Mouse (Mus musculus): ENCODE data around the gene Mtmr11. TPM values are rescaled to one million over a fixed set of nuclear protein-coding genes. Genes with fewer than 3 reads are reported as not detected.
"Not testable (repeated sequence)": the region's sequence is repeated elsewhere in the genome, so short reads cannot be mapped to it uniquely, and the experiment has no call there.

The Mtmr11 gene
- polyA plus RNA-seq, 1 experiment from 2014 or later = 16.0 TPM

DNA sequence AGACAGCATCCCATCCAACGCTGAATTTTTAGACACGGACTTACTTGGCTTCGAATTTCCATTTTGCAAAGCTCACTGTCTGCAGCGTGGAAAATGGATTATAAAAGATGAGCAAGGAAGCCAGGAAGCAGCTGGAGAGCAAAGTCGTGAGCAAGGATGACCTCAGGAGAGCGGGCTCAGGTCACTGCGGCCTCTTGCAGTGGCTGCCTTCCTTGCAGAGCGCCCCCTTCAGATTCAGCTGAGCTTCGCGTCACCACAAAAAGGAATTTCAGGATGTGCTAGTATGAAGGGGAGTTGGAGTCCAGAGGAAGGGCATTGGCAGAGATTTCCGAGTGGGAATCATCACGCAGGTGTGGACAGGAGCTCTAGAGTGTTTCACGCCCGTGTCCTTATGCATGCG is 47.4 kb downstream of the Mtmr11 start:
- WGBS = 22% methylated on average over 15 of the region's 15 CpGs
- no peak overlapping the region for H3K4me3 ChIP-seq (ENCODE audit: low read depth, low read length)
- H3K27ac ChIP-seq (ENCODE audit: low read depth, low read length) = no peak overlapping the region
- no peaks in the 10 kb centered on the region for H3K27me3 ChIP-seq (ENCODE audit: control insufficient read depth, insufficient read depth, low read length)
- peak; percentile 22 for DNase-seq (ENCODE audit: low spot score)
- H3K9ac ChIP-seq (ENCODE audit: low read depth, low read length) = no peak overlapping the region
- H3K36me3 ChIP-seq (ENCODE audit: control insufficient read depth, insufficient read depth, low read length) = no peaks in the 10 kb centered on the region
- H3K4me2 ChIP-seq (replicated peaks; ENCODE audit: low read depth, low read length) = no peak overlapping the region
- no peak for ATAC-seq (ENCODE audit: low FRiP score)
- H3K9me3 ChIP-seq (ENCODE audit: control insufficient read depth, low read length) = no peaks in the 10 kb centered on the region
- no peaks in the 10 kb centered on the region for H3K4me1 ChIP-seq (replicated peaks; ENCODE audit: control insufficient read depth, insufficient read depth, low read length)

DNA sequence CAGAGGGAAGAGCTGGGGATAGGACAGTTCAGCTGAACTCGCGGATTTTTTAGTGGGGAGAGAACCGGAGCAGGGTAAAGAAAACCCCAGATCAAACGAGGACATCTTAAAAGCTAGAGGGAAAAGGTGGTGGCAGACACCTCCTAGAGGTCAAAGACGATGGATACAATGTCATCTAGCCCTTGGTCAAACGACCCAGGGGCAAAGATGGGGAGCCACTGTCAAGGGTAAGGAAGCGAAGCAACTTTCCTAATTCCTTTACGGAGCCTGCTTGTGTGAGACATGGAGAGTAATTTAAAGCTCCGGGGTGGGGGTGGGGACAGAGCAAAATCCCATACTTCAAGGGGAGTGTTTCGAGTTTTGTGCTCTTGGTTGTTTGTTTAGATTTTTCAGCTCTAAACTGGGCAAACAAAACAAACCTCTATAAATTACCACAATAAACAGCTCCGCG is 57.4 kb downstream of the Mtmr11 start:
- under 1% methylated on average over 12 of the region's 12 CpGs for WGBS
- Histone ChIP-seq H3K9ac (ENCODE audit: low read depth, low read length) (peak overlapping the region; percentile 84), H3K4me3 (ENCODE audit: low read depth, low read length) (peak overlapping the region; percentile 62), H3K36me3 (ENCODE audit: control insufficient read depth, insufficient read depth, low read length) (no peaks in the 10 kb centered on the region), H3K27ac (ENCODE audit: low read depth, low read length) (peak overlapping the region; percentile 96), H3K4me2 (replicated peaks; ENCODE audit: low read depth, low read length) (peak overlapping the region; percentile 87), H3K4me1 (replicated peaks; ENCODE audit: control insufficient read depth, insufficient read depth, low read length) (peaks cover 6% of the 10 kb centered on the region), H3K27me3 (ENCODE audit: control insufficient read depth, insufficient read depth, low read length) (no peaks in the 10 kb centered on the region), H3K9me3 (ENCODE audit: control insufficient read depth, low read length) (no peaks in the 10 kb centered on the region)
- no peak for DNase-seq (ENCODE audit: low spot score)
- ATAC-seq (ENCODE audit: low FRiP score) = peak; percentile 47

DNA sequence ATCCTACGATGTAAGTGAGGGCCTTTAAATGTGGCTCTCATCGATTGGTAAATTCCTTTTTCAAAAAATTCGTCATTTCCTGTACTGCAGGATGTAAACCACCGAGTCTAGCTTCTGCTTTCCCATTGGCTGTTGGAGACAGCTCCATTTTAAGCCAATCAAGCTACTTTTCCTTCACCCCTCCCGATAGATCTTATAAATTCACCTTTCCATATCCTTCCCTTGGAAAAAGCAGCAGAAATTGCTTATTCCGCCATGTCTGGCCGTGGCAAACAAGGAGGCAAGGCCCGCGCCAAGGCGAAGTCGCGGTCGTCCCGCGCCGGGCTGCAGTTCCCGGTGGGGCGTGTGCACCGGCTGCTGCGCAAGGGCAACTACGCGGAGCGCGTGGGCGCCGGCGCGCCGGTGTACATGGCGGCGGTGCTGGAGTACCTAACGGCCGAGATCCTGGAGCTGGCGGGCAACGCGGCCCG is 57.9 kb downstream of the Mtmr11 start, which contains the start of the genes Bola1 and Hist2h2ab:
Gene Bola1 (minus strand): TSS at position 49 of the 470 bp plus-strand sequence.
Gene Hist2h2ab (plus strand): TSS at position 205 of the 470 bp plus-strand sequence.
- Histone ChIP-seq H3K4me3 (ENCODE audit: low read depth, low read length) (peak within 1 kb of the TSS; percentile 62), H3K4me2 (replicated peaks; ENCODE audit: low read depth, low read length) (peak within 1 kb of the TSS; percentile 87), H3K9ac (ENCODE audit: low read depth, low read length) (peak within 1 kb of the TSS; percentile 84), H3K27me3 (ENCODE audit: control insufficient read depth, insufficient read depth, low read length) (no peaks in the 10 kb centered on the region), H3K9me3 (ENCODE audit: control insufficient read depth, low read length) (no peaks in the 10 kb centered on the region), H3K27ac (ENCODE audit: low read depth, low read length) (peak within 1 kb of the TSS; percentile 96), H3K36me3 (ENCODE audit: control insufficient read depth, insufficient read depth, low read length) (no peaks in the 10 kb centered on the region), H3K4me1 (replicated peaks; ENCODE audit: control insufficient read depth, insufficient read depth, low read length) (peaks cover 6% of the 10 kb centered on the region)
- DNase-seq (ENCODE audit: low spot score) (peak; percentile 76), ATAC-seq (ENCODE audit: low FRiP score) (peak; percentile 88)
- WGBS = under 1% methylated on average over 37 of the region's 37 CpGs

DNA sequence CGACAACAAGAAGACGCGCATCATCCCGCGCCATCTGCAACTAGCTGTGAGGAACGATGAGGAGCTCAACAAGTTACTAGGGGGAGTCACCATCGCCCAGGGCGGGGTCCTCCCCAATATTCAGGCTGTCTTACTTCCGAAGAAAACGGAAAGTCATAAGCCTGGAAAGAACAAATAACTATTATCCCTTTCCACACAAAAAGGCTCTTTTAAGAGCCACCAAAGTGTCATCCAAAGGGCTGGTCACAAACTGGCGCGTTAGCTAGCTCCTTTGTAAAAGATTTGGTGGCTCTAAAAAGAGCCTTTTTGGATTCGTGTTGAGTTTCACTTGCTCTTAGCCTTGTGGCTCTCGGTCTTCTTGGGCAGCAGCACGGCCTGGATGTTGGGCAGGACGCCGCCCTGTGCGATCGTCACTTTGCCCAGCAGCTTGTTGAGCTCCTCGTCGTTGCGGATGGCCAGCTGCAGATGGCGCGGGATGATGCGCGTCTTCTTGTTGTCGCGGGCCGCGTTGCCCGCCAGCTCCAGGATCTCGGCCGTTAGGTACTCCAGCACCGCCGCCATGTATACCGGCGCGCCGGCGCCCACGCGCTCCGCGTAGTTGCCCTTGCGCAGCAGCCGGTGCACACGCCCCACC is 58.4 kb downstream of the Mtmr11 start:
- WGBS = under 1% methylated on average over 27 of the region's 47 CpGs
- ATAC-seq (ENCODE audit: low FRiP score) (peak; percentile 27; the same call in 1 of the 2 replicates), DNase-seq (ENCODE audit: low spot score) (peak; percentile 62)
- not testable (repeated sequence) for H3K27me3 ChIP-seq (ENCODE audit: control insufficient read depth, insufficient read depth, low read length); H3K4me1 ChIP-seq (replicated peaks; ENCODE audit: control insufficient read depth, insufficient read depth, low read length); H3K9me3 ChIP-seq (ENCODE audit: control insufficient read depth, low read length); H3K36me3 ChIP-seq (ENCODE audit: control insufficient read depth, insufficient read depth, low read length)
- Histone ChIP-seq H3K9ac (ENCODE audit: low read depth, low read length) (peak overlapping the region; percentile 84), H3K27ac (ENCODE audit: low read depth, low read length) (peak overlapping the region; percentile 96), H3K4me2 (replicated peaks; ENCODE audit: low read depth, low read length) (peak overlapping the region; percentile 87), H3K4me3 (ENCODE audit: low read depth, low read length) (peak overlapping the region; percentile 62)

DNA sequence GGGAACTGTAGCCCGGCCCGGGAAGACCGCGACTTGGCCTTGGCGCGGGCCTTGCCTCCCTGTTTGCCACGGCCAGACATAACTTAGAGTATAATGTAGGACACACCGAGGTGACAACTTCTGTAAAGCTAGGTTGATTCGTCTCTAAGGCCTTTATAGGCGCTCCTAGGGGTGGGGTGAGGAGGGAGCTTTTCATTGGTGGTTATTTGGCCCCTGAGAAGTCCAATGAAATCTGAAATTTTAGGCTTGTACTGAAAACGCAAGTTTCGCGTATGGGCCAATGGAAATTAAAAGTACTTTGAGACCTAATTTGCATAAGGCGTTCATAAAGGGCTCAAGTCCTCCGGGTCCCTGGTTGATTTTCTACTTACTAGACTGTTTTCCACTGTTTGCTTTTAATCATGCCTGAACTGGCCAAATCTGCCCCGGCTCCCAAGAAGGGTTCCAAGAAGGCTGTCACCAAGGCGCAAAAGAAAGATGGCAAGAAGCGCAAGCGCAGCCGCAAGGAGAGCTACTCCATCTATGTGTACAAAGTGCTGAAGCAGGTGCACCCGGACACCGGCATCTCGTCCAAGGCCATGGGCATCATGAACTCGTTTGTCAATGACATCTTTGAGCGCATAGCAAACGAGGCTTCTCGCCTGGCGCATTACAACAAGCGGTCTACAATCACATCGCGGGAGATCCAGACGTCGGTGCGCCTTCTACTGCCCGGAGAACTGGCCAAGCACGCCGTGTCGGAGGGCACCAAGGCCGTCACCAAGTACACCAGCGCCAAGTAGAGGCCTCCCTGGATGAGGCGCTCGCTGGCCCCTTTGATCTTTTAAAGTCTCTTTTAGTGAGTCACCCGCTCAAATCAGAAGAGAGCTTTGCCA is 59.2 kb downstream of the Mtmr11 start, which contains the start of the genes Hist2h2ac and Hist2h2be:
Gene Hist2h2ac (minus strand): TSS at position 116 of the 875 bp plus-strand sequence.
Gene Hist2h2be (plus strand): TSS at position 355 of the 875 bp plus-strand sequence.
- WGBS = under 1% methylated on average over 43 of the region's 43 CpGs
- Histone ChIP-seq H3K4me1 (replicated peaks; ENCODE audit: control insufficient read depth, insufficient read depth, low read length) (peaks cover 6% of the 10 kb centered on the region), H3K4me3 (ENCODE audit: low read depth, low read length) (peak within 1 kb of the TSS; percentile 62), H3K27ac (ENCODE audit: low read depth, low read length) (peak within 1 kb of the TSS; percentile 96), H3K4me2 (replicated peaks; ENCODE audit: low read depth, low read length) (peak within 1 kb of the TSS; percentile 87), H3K27me3 (ENCODE audit: control insufficient read depth, insufficient read depth, low read length) (no peaks in the 10 kb centered on the region), H3K36me3 (ENCODE audit: control insufficient read depth, insufficient read depth, low read length) (no peaks in the 10 kb centered on the region), H3K9me3 (ENCODE audit: control insufficient read depth, low read length) (no peaks in the 10 kb centered on the region), H3K9ac (ENCODE audit: low read depth, low read length) (peak within 1 kb of the TSS; percentile 84)
- DNase-seq (ENCODE audit: low spot score) (peak; percentile 83), ATAC-seq (ENCODE audit: low FRiP score) (peak; percentile 82)

Other genes starting within 250 kb of the Mtmr11 start
- gene Anp32e, start 232.8 kb upstream of the Mtmr11 start, polyA plus RNA-seq (2014; fragmentation: Nextera tagmentation; extraction: Ambion mirVana) = 114 and 133 TPM in 2 replicates
- gene Plekho1, start 166.0 kb upstream of the Mtmr11 start, polyA plus RNA-seq (2014; fragmentation: Nextera tagmentation; extraction: Ambion mirVana) = 70.0 and 73.7 TPM in 2 replicates
- 27.4 and 27.9 TPM in 2 replicates for gene Vps45, start 103.5 kb upstream of the Mtmr11 start, polyA plus RNA-seq (2014; fragmentation: Nextera tagmentation; extraction: Ambion mirVana)
- gene Otud7b, start 57.5 kb upstream of the Mtmr11 start, polyA plus RNA-seq (2014; fragmentation: Nextera tagmentation; extraction: Ambion mirVana) = 10.0 and 10.8 TPM in 2 replicates
- 187 and 199 TPM in 2 replicates for gene Sf3b4, start 10.3 kb downstream of the Mtmr11 start, polyA plus RNA-seq (2014; fragmentation: Nextera tagmentation; extraction: Ambion mirVana)
- gene Sv2a, start 19.1 kb downstream of the Mtmr11 start, polyA plus RNA-seq (2014; fragmentation: Nextera tagmentation; extraction: Ambion mirVana) = 10.8 and 13.0 TPM in 2 replicates
- gene Bola1, start 57.7 kb downstream of the Mtmr11 start, polyA plus RNA-seq (2014; fragmentation: Nextera tagmentation; extraction: Ambion mirVana) = 73.3 and 77.6 TPM in 2 replicates
- 1.4 and 3.0 TPM in 2 replicates for gene Hist2h2ab, start 57.9 kb downstream of the Mtmr11 start, polyA plus RNA-seq (2014; fragmentation: Nextera tagmentation; extraction: Ambion mirVana)
- gene Hist2h2ac, start 58.9 kb downstream of the Mtmr11 start, polyA plus RNA-seq (2014; fragmentation: Nextera tagmentation; extraction: Ambion mirVana) = 9.6 and 12.7 TPM in 2 replicates
- gene Hist2h2be, start 59.1 kb downstream of the Mtmr11 start, polyA plus RNA-seq (2014; fragmentation: Nextera tagmentation; extraction: Ambion mirVana) = 7.4 and 7.7 TPM in 2 replicates
- gene Hist2h3c2, start 77.1 kb downstream of the Mtmr11 start, polyA plus RNA-seq (2014; fragmentation: Nextera tagmentation; extraction: Ambion mirVana) = 8.4 and 10.0 TPM in 2 replicates
- gene Hist2h2aa2, start 78.3 kb downstream of the Mtmr11 start, polyA plus RNA-seq (2014; fragmentation: Nextera tagmentation; extraction: Ambion mirVana) = 61.8 and 63.0 TPM in 2 replicates
- gene Hist2h2aa1, start 83.5 kb downstream of the Mtmr11 start, polyA plus RNA-seq (2014; fragmentation: Nextera tagmentation; extraction: Ambion mirVana) = 11.8 and 14.6 TPM in 2 replicates
- 0.64 and 0.90 TPM in 2 replicates for gene Hist2h3c1, start 84.7 kb downstream of the Mtmr11 start, polyA plus RNA-seq (2014; fragmentation: Nextera tagmentation; extraction: Ambion mirVana)
- gene Hist2h4, start 101.3 kb downstream of the Mtmr11 start, polyA plus RNA-seq (2014; fragmentation: Nextera tagmentation; extraction: Ambion mirVana) = 4.2 and 5.8 TPM in 2 replicates
- gene Hist2h3b, start 106.7 kb downstream of the Mtmr11 start, polyA plus RNA-seq (2014; fragmentation: Nextera tagmentation; extraction: Ambion mirVana) = 61.9 and 71.6 TPM in 2 replicates
- 15.2 and 16.9 TPM in 2 replicates for gene Hist2h2bb, start 107.7 kb downstream of the Mtmr11 start, polyA plus RNA-seq (2014; fragmentation: Nextera tagmentation; extraction: Ambion mirVana)
- gene Fcgr1, start 132.0 kb downstream of the Mtmr11 start, polyA plus RNA-seq (2014; fragmentation: Nextera tagmentation; extraction: Ambion mirVana) = 1.3 and 1.9 TPM in 2 replicates

All from hindbrain, embryonic 11.5 days (tissue).